Mouse (Mus musculus) neural tube, embryonic 14.5 days (tissue): Measurements from ENCODE around the gene Art3. TPM values are rescaled to one million over a fixed set of nuclear protein-coding genes. Genes with fewer than 3 reads are reported as not detected.
A peak's percentile ranks its signal among the peaks of the same experiment; 100 is the strongest.

Experiments used
- ATAC-seq: fragments of 200-750 bp; cut with Nextera tagmentation; 2 replicates; pipeline ENCODE4 v1.8.0; 2017; ENCODE audit warnings: low read depth, mild to moderate bottlenecking, moderate TSS enrichment, moderate library complexity
- H3K27ac ChIP-seq: fragments of 300-500 bp; sonication (generic); 2 replicates; pipeline ENCODE4 v1.5.1; 2014; ENCODE audit warnings: low read depth, mild to moderate bottlenecking, control low read depth, low read length, moderate library complexity, mixed read lengths
- H3K27me3 ChIP-seq: fragments of 300-500 bp; sonication (generic); 2 replicates; pipeline ENCODE4 v1.6.1; 2014; ENCODE audit warnings: low read length; ENCODE audit not compliant: control insufficient read depth, insufficient read depth
- H3K36me3 ChIP-seq: fragments of 300-500 bp; sonication (generic); 2 replicates; pipeline ENCODE4 v1.6.1; 2014; ENCODE audit warnings: low read length, mixed read lengths; ENCODE audit not compliant: control insufficient read depth, insufficient read depth
- H3K4me1 ChIP-seq: fragments of 300-500 bp; sonication (generic); 2 replicates; pipeline ENCODE4 v1.6.1; 2014; ENCODE audit warnings: low read length; ENCODE audit not compliant: control insufficient read depth, insufficient read depth
- H3K4me2 ChIP-seq: fragments of 300-500 bp; sonication (generic); 2 replicates; pipeline ENCODE4 v1.6.1; 2014; ENCODE audit warnings: mild to moderate bottlenecking, low read depth, low read length, control low read depth
- H3K4me3 ChIP-seq: fragments of 300-500 bp; sonication (generic); 2 replicates; pipeline ENCODE4 v1.5.1; 2014; ENCODE audit warnings: low read depth, low read length, control low read depth, mixed read lengths
- H3K9ac ChIP-seq: fragments of 300-500 bp; sonication (generic); replicated peaks from 2 replicates; pipeline ENCODE4 v1.6.1; 2014; ENCODE audit warnings: low read depth, mild to moderate bottlenecking, control low read depth, low read length, mixed read lengths
- H3K9me3 ChIP-seq: fragments of 300-500 bp; sonication (generic); 2 replicates; pipeline ENCODE4 v1.6.1; 2016; ENCODE audit warnings: low read length; ENCODE audit not compliant: control insufficient read depth
- WGBS: fragments of 180-500 bp; shearing (Covaris S2); extraction: QIAGEN DNeasy Blood & Tissue Kit; methylation state at CpG from one replicate; pipeline ENCODE4 v1.1.7; 2014; 5-methylcytosine and 5-hydroxymethylcytosine counted together
- polyA plus RNA-seq: library from polyadenylated mRNA; unstranded; fragments of >200 nt; fragmentation: Nextera tagmentation; extraction: Ambion mirVana; gene quantifications from 2 replicates; pipeline ENCODE4 v1.2.1, GENCODE M21; 2014

Art3 gene
- polyA plus RNA-seq, 1 experiment from 2014 or later: 6.0 TPM

GRCm38 (mm10) chr5:92410486-92410885, 78.9 kb downstream of the Art3 start:
- H3K27me3 ChIP-seq: no peaks in the 10 kb centered on the region
- no peaks in the 10 kb centered on the region for H3K9me3 ChIP-seq
- H3K36me3 ChIP-seq: peaks cover 11% of the 10 kb centered on the region
- no peak overlapping the region for H3K9ac ChIP-seq
- ATAC-seq: no peak
- WGBS: 92% methylated on average over 5 of the region's 5 CpGs
- H3K27ac ChIP-seq: no peak overlapping the region
- H3K4me3 ChIP-seq: no peak overlapping the region
- no peaks in the 10 kb centered on the region for H3K4me1 ChIP-seq
- H3K4me2 ChIP-seq: no peak overlapping the region

- WGBS: 75% methylated on average over 7 of the region's 7 CpGs
- no peaks in the 10 kb centered on the region for H3K27me3 ChIP-seq
- H3K36me3 ChIP-seq: peaks cover 16% of the 10 kb centered on the region
- no peak overlapping the region for H3K27ac ChIP-seq
- H3K9me3 ChIP-seq: no peaks in the 10 kb centered on the region
- no peak overlapping the region for H3K4me3 ChIP-seq
- H3K9ac ChIP-seq: no peak overlapping the region
- H3K4me1 ChIP-seq: no peaks in the 10 kb centered on the region
- H3K4me2 ChIP-seq: no peak overlapping the region
- no peak for ATAC-seq
Measured at GRCm38 (mm10) chr5:92411461-92412140, 80.0 kb downstream of the Art3 start.

GRCm38 (mm10) chr5:92413271-92413981, 81.8 kb downstream of the Art3 start:
- H3K9me3 ChIP-seq: no peaks in the 10 kb centered on the region
- no peak overlapping the region for H3K4me3 ChIP-seq
- no peak for ATAC-seq
- no peak overlapping the region for H3K9ac ChIP-seq
- no peak overlapping the region for H3K4me2 ChIP-seq
- H3K4me1 ChIP-seq: no peaks in the 10 kb centered on the region
- 89% methylated on average over 11 of the region's 11 CpGs for WGBS
- H3K27me3 ChIP-seq: no peaks in the 10 kb centered on the region
- H3K27ac ChIP-seq: no peak overlapping the region
- peaks cover 32% of the 10 kb centered on the region for H3K36me3 ChIP-seq

GRCm38 (mm10) chr5:92413982-92414375, 82.4 kb downstream of the Art3 start:
- Histone ChIP-seq H3K27me3 (no peaks in the 10 kb centered on the region), H3K9me3 (no peaks in the 10 kb centered on the region), H3K4me3 (no peak overlapping the region), H3K4me2 (no peak overlapping the region), H3K36me3 (peaks cover 37% of the 10 kb centered on the region), H3K4me1 (no peaks in the 10 kb centered on the region), H3K9ac (no peak overlapping the region), H3K27ac (no peak overlapping the region)
- 85% methylated on average over 8 of the region's 8 CpGs for WGBS
- no peak for ATAC-seq

GRCm38 (mm10) chr5:92424126-92424525, 92.5 kb downstream of the Art3 start:
- 95% methylated on average over 11 of the region's 11 CpGs for WGBS
- peaks cover 57% of the 10 kb centered on the region for H3K36me3 ChIP-seq
- no peak for ATAC-seq

GRCm38 (mm10) chr5:92430723-92431122, 99.1 kb downstream of the Art3 start:
- peaks cover 6% of the 10 kb centered on the region for H3K4me1 ChIP-seq
- no peaks in the 10 kb centered on the region for H3K27me3 ChIP-seq
- no peak for ATAC-seq
- peaks cover 2% of the 10 kb centered on the region; the same call in 1 of the 2 replicates for H3K9me3 ChIP-seq
- no peak overlapping the region for H3K9ac ChIP-seq
- H3K4me3 ChIP-seq: no peak overlapping the region
- H3K36me3 ChIP-seq: peaks cover 18% of the 10 kb centered on the region
- H3K4me2 ChIP-seq: no peak overlapping the region
- whole genome bisulfite sequencing: 91% methylated on average over 5 of the region's 5 CpGs
- H3K27ac ChIP-seq: no peak overlapping the region

More at GRCm38 (mm10) chr5:92424126-92424525, 92.5 kb downstream of the Art3 start:
- H3K4me2 ChIP-seq: no peak overlapping the region
- no peak overlapping the region for H3K27ac ChIP-seq
- H3K9ac ChIP-seq: no peak overlapping the region
- no peak overlapping the region for H3K4me3 ChIP-seq
- peaks cover 2% of the 10 kb centered on the region; the same call in 1 of the 2 replicates for H3K9me3 ChIP-seq
- no peaks in the 10 kb centered on the region for H3K4me1 ChIP-seq
- H3K27me3 ChIP-seq: no peaks in the 10 kb centered on the region

- Histone ChIP-seq H3K27ac (no peak overlapping the region), H3K4me1 (peaks cover 6% of the 10 kb centered on the region), H3K4me3 (no peak overlapping the region), H3K27me3 (no peaks in the 10 kb centered on the region), H3K9me3 (peaks cover 2% of the 10 kb centered on the region; the same call in 1 of the 2 replicates), H3K36me3 (peaks cover 16% of the 10 kb centered on the region), H3K4me2 (no peak overlapping the region), H3K9ac (no peak overlapping the region)
- 62% methylated on average over 7 of the region's 7 CpGs for WGBS
- no peak for ATAC-seq
Measured at GRCm38 (mm10) chr5:92431611-92432010, 100.0 kb downstream of the Art3 start.

- Histone ChIP-seq H3K27me3 (no peaks in the 10 kb centered on the region), H3K4me2 (peak overlapping the region; percentile 92), H3K36me3 (no peaks in the 10 kb centered on the region; the same call in 1 of the 2 replicates), H3K27ac (no peak overlapping the region), H3K4me3 (peak overlapping the region; percentile 91), H3K4me1 (peaks cover 6% of the 10 kb centered on the region), H3K9me3 (no peaks in the 10 kb centered on the region), H3K9ac (peak overlapping the region; percentile 84)
- no peak for ATAC-seq
- WGBS: 1% methylated on average over 12 of the region's 12 CpGs
Measured at GRCm38 (mm10) chr5:92434070-92434469, 102.4 kb downstream of the Art3 start.

GRCm38 (mm10) chr5:92434571-92434985, 103.0 kb downstream of the Art3 start:
- H3K4me2 ChIP-seq: peak overlapping the region; percentile 92
- peaks cover 6% of the 10 kb centered on the region for H3K4me1 ChIP-seq
- peak overlapping the region; percentile 84 for H3K9ac ChIP-seq
- no peaks in the 10 kb centered on the region for H3K9me3 ChIP-seq
- H3K27me3 ChIP-seq: no peaks in the 10 kb centered on the region
- no peaks in the 10 kb centered on the region for H3K36me3 ChIP-seq
- H3K4me3 ChIP-seq: peak overlapping the region; percentile 91
- 0% methylated on average over 18 of the region's 39 CpGs for WGBS
- peak overlapping the region; percentile 77 for H3K27ac ChIP-seq
- ATAC-seq: peak; percentile 68
